Mouse (Mus musculus): ENCODE results near the gene Pdxp.

DNA sequence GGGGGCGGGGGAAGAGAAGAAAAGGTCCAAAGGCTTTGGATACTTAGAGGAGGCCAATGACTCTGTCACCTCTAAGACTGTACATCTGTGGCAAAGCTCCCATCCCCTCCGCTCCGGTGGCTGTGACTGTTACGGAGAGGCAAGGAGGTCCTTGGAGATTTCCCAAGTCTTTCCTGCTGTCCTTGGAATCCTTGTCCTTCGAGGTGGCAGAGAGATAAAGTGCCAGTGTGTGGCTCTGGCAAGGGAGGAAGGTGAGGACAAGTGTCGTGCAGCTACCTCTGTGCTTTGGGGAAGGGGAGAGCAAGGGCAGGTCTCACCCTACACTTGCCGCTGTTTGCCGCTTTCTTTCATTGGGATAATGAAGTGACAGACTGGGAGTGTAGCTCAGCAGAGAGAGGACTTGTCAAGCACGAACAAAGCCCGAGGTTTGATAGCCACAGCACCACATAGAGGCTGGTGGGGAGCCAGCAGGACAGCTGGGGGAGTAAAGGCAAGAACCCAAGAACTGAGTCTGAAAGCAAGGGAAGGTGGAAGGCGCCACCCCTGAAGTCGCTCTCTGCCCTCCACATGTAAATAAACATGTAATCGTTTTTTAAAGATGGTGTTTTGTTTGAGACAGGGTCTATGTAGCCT, 39.8 kb upstream of the Pdxp start:
- TF ChIP-seq POLR2A (IDR thresholded peaks at IDR 0.05; ENCODE audit: insufficient read length, low read depth) = no peak
- no peak for TF ChIP-seq POLR2AphosphoS2 (IDR thresholded peaks at IDR 0.05; ENCODE audit: insufficient read length, low read depth)
- no peak for TF ChIP-seq MAX (IDR thresholded peaks at IDR 0.05; ENCODE audit: low read depth)
- TF ChIP-seq USF1 (IDR thresholded peaks at IDR 0.05; ENCODE audit: low read depth) = no peak
- TF ChIP-seq TCF12 (IDR thresholded peaks at IDR 0.05; ENCODE audit: insufficient read depth, poor library complexity, severe bottlenecking) = no peak
- TF ChIP-seq E2F4 (IDR thresholded peaks at IDR 0.05; ENCODE audit: insufficient read depth) = no peak
